Mouse (Mus musculus) midbrain, embryonic 10.5 days (tissue): ENCODE measurements around the gene Pomp. TPM values are rescaled to one million over a fixed set of nuclear protein-coding genes. Genes with fewer than 3 reads are reported as not detected.

Experiments used
- DNase-seq: peaks from one replicate; pipeline ENCODE4 v3.0.0-alpha.2; 2017; ENCODE audit warnings: low spot score
- H3K27ac ChIP-seq: fragments of 300-500 bp; sonication (generic); replicated peaks from 2 replicates; pipeline ENCODE4 v1.5.1; 2016; ENCODE audit warnings: mild to moderate bottlenecking
- H3K27me3 ChIP-seq: fragments of 300-500 bp; sonication (generic); 2 replicates; pipeline ENCODE4 v1.6.1; 2016; ENCODE audit warnings: low read depth, mild to moderate bottlenecking; ENCODE audit not compliant: poor library complexity, severe bottlenecking
- H3K36me3 ChIP-seq: fragments of 300-500 bp; sonication (generic); 2 replicates; pipeline ENCODE4 v1.6.1; 2016; ENCODE audit warnings: mild to moderate bottlenecking, moderate library complexity
- H3K4me1 ChIP-seq: fragments of 300-500 bp; sonication (generic); 2 replicates; pipeline ENCODE4 v1.6.1; 2016
- H3K4me3 ChIP-seq: fragments of 300-500 bp; sonication (generic); 2 replicates; pipeline ENCODE4 v1.5.1; 2016; ENCODE audit warnings: mild to moderate bottlenecking, moderate library complexity
- H3K9me3 ChIP-seq: fragments of 300-500 bp; sonication (generic); replicated peaks from 2 replicates; pipeline ENCODE4 v1.6.1; 2016; ENCODE audit warnings: mild to moderate bottlenecking
- WGBS: fragments of 180-500 bp; shearing (Covaris S2); methylation state at CpG from one replicate; pipeline ENCODE4 v1.1.7; 2016; 5-methylcytosine and 5-hydroxymethylcytosine counted together
- polyA plus RNA-seq: library from polyadenylated mRNA; unstranded; fragments of >200 nt; fragmentation: Nextera tagmentation; extraction: Ambion mirVana; gene quantifications from 2 replicates; pipeline ENCODE4 v1.2.1, GENCODE M21; 2016

Pomp gene
- polyA plus RNA-seq, 1 experiment from 2014 or later, result 557 TPM

- no peak overlapping the region for H3K27ac ChIP-seq
- H3K27me3 ChIP-seq, result no peaks in the 10 kb centered on the region
- H3K9me3 ChIP-seq, result no peaks in the 10 kb centered on the region; the same call in 1 of the 2 replicates
- no peaks in the 10 kb centered on the region for H3K36me3 ChIP-seq
- no peak overlapping the region for H3K4me3 ChIP-seq
- no peak for DNase-seq
- peaks cover 5% of the 10 kb centered on the region; the same call in 1 of the 2 replicates for H3K4me1 ChIP-seq
- WGBS, result 44% methylated on average over 14 of the region's 14 CpGs
Measured at GRCm38 (mm10) chr5:147913241-147913842, 53.1 kb downstream of the Pomp start.

- Histone ChIP-seq H3K4me3 (no peak overlapping the region), H3K9me3 (no peaks in the 10 kb centered on the region; the same call in 1 of the 2 replicates), H3K27me3 (no peaks in the 10 kb centered on the region), H3K27ac (no peak overlapping the region), H3K4me1 (peaks cover 5% of the 10 kb centered on the region; the same call in 1 of the 2 replicates), H3K36me3 (no peaks in the 10 kb centered on the region)
- no peak for DNase-seq
- WGBS, result 57% methylated on average over 6 of the region's 6 CpGs
Measured at GRCm38 (mm10) chr5:147915038-147915566, 54.8 kb downstream of the Pomp start.

- H3K9me3 ChIP-seq, result no peaks in the 10 kb centered on the region
- H3K27me3 ChIP-seq, result no peaks in the 10 kb centered on the region
- peaks cover 5% of the 10 kb centered on the region; the same call in 1 of the 2 replicates for H3K4me1 ChIP-seq
- H3K27ac ChIP-seq, result no peak overlapping the region
- DNase-seq, result no peak
- H3K36me3 ChIP-seq, result no peaks in the 10 kb centered on the region
- 89% methylated on average over 9 of the region's 9 CpGs for WGBS
- no peak overlapping the region for H3K4me3 ChIP-seq
Measured at GRCm38 (mm10) chr5:147916171-147916570, 55.9 kb downstream of the Pomp start.

GRCm38 (mm10) chr5:147918044-147918846 lies 58.0 kb downstream of the Pomp start:
- H3K4me1 ChIP-seq, result peaks cover 3% of the 10 kb centered on the region; the same call in 1 of the 2 replicates
- 73% methylated on average over 17 of the region's 17 CpGs for WGBS

DNA sequence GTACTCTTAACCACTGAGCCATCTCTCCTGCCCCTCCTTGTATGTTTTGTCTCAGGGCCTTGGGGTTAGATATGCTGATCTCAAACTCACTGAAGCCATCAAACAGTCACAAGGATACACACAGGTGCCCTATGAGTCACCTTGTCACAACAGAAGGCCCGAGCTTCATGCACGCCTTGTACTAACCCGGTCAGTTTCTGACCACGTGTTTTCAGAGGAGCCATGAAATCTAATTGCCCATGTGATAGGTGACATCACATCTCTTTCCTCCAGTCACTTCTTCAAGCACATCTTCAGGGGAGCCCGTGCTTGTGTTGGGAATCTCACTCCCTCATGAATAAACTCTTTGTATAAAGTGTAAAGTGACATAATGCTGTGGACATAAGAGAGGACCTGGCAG lies 64.4 kb downstream of the Pomp start:
- Histone ChIP-seq H3K9me3 (no peaks in the 10 kb centered on the region), H3K27ac (no peak overlapping the region), H3K4me3 (no peak overlapping the region), H3K27me3 (no peaks in the 10 kb centered on the region), H3K36me3 (no peaks in the 10 kb centered on the region), H3K4me1 (no peaks in the 10 kb centered on the region)
- 88% methylated on average over 5 of the region's 5 CpGs for WGBS
- DNase-seq, result no peak

More at GRCm38 (mm10) chr5:147918044-147918846, 58.0 kb downstream of the Pomp start:
- H3K27ac ChIP-seq, result no peak overlapping the region
- no peak overlapping the region for H3K4me3 ChIP-seq
- no peaks in the 10 kb centered on the region for H3K36me3 ChIP-seq
- no peaks in the 10 kb centered on the region for H3K9me3 ChIP-seq
- no peak for DNase-seq
- H3K27me3 ChIP-seq, result no peaks in the 10 kb centered on the region

Other genes starting within 250 kb of the Pomp start
- 10.5 and 11.1 TPM in 2 replicates for gene Flt1, start 134.4 kb upstream of the Pomp start, polyA plus RNA-seq
- gene Slc46a3, start 34.4 kb downstream of the Pomp start, polyA plus RNA-seq, result 3.0 and 4.5 TPM in 2 replicates
- gene Mtus2, start 96.9 kb downstream of the Pomp start, polyA plus RNA-seq, result 5.1 and 9.6 TPM in 2 replicates